Mouse (Mus musculus) small intestine, adult 2 months (tissue): ENCODE results near the gene Megf6. TPM values are rescaled to one million over a fixed set of nuclear protein-coding genes. Genes with fewer than 3 reads are reported as not detected.

Experiments used
- H3K27ac ChIP-seq: fragments of 200-500 bp; 2 replicates; pipeline ENCODE4 v1.5.1; 2012; ENCODE audit warnings: low read depth, low read length, control low read depth, inconsistent platforms; ENCODE audit not compliant: insufficient read depth
- H3K27me3 ChIP-seq: fragments of 200-500 bp; 2 replicates; pipeline ENCODE4 v1.6.1; 2012; ENCODE audit warnings: mild to moderate bottlenecking, moderate library complexity, low read length, inconsistent platforms; ENCODE audit not compliant: control insufficient read depth, insufficient read depth
- H3K36me3 ChIP-seq: fragments of 200-500 bp; 2 replicates; pipeline ENCODE4 v1.6.1; 2012; ENCODE audit warnings: mild to moderate bottlenecking, low read length, control low read depth, inconsistent platforms; ENCODE audit not compliant: control insufficient read depth, insufficient read depth
- H3K4me1 ChIP-seq: fragments of 200-500 bp; 2 replicates; pipeline ENCODE4 v1.6.1; 2012; ENCODE audit warnings: low read length, inconsistent platforms, mixed read lengths; ENCODE audit not compliant: control insufficient read depth, insufficient read depth, insufficient read length
- H3K4me3 ChIP-seq: fragments of 200-500 bp; 2 replicates; pipeline ENCODE4 v1.5.1; 2012; ENCODE audit warnings: low read depth, mild to moderate bottlenecking, control low read depth, inconsistent platforms, low read length, moderate library complexity
- CTCF ChIP-seq: fragments of 200-500 bp; IDR thresholded peaks from 2 replicates; pipeline ENCODE4 v1.5.1; 2012; ENCODE audit warnings: low read depth, mild to moderate bottlenecking, control low read depth, inconsistent platforms, low read length, moderate library complexity, mixed read lengths; ENCODE audit not compliant: insufficient replicate concordance, insufficient read length; ENCODE audit errors: extremely low read depth
- POLR2A ChIP-seq: fragments of 200-500 bp; IDR thresholded peaks from 2 replicates; pipeline ENCODE4 v1.6.1; 2012; ENCODE audit warnings: low read depth, mild to moderate bottlenecking, control low read depth, inconsistent platforms, low read length, moderate library complexity
- WGBS: fragments of 180-500 bp; shearing (Covaris S2); methylation state at CpG from one replicate; pipeline ENCODE4 v1.1.7; 2018; 5-methylcytosine and 5-hydroxymethylcytosine counted together
- polyA plus RNA-seq: library from polyadenylated mRNA; depleted of rRNA; stranded (reverse); fragments of >200 nt; gene quantifications from 2 replicates; pipeline ENCODE4 v1.2.3, GENCODE M21; 2012; rRNA removed

The Megf6 gene
- polyA plus RNA-seq, 1 experiment = 3.5 TPM

DNA sequence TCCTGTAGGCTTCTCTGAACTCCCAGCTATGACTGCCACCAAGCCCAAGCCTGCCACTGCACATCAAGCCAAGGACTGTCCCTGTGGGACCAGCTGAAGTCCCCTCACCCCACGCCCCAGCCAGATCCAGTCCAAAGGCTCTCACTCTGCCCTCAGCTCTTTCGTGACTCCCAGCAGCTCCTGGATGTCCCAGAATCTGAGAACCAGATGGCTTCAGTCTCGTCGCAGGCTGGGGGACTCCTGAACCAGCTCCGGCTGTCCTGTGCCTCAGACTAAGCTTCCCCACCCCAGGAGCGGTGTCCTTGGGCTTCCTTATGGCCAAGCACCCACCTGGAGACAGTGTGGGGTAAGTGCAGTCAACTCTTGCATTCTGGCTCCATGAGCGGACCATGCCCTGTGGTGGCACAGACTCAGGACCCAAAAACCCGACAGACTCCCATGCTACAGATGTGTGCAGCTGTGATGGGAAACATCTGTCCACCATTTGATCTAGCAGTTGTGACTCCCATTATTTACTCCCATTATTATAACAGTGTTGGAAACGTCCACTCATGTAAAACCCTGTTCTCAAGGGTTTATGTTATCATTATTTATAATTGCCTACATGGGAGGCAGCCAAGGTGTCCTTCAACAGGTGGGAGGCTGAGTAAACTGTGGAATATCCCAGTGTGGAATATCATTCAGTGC lies 140.2 kb downstream of the Megf6 start:
- TF ChIP-seq CTCF = no peak
- no peak for TF ChIP-seq POLR2A
- Histone ChIP-seq H3K36me3 (no peaks in the 10 kb centered on the region), H3K4me1 (no peaks in the 10 kb centered on the region), H3K27me3 (no peaks in the 10 kb centered on the region), H3K4me3 (no peak overlapping the region), H3K27ac (no peak overlapping the region)
- 68% methylated on average over 9 of the region's 9 CpGs for WGBS

GRCm38 (mm10) chr4:154312143-154312812 lies 141.7 kb downstream of the Megf6 start:
- WGBS = 88% methylated on average over 2 of the region's 2 CpGs
- H3K27me3 ChIP-seq = no peaks in the 10 kb centered on the region
- TF ChIP-seq POLR2A = no peak
- no peak for TF ChIP-seq CTCF

GRCm38 (mm10) chr4:154312935-154313621 lies 142.5 kb downstream of the Megf6 start:
- WGBS = 61% methylated on average over 4 of the region's 4 CpGs
- no peak overlapping the region for H3K4me3 ChIP-seq
- H3K27me3 ChIP-seq = no peaks in the 10 kb centered on the region
- peaks cover under 1% of the 10 kb centered on the region; the same call in 1 of the 2 replicates for H3K36me3 ChIP-seq
- TF ChIP-seq CTCF (no peak), POLR2A (no peak)
- H3K27ac ChIP-seq = no peak overlapping the region
- no peaks in the 10 kb centered on the region for H3K4me1 ChIP-seq

More at GRCm38 (mm10) chr4:154312143-154312812, 141.7 kb downstream of the Megf6 start:
- Histone ChIP-seq H3K36me3 (no peaks in the 10 kb centered on the region), H3K4me1 (no peaks in the 10 kb centered on the region), H3K4me3 (no peak overlapping the region), H3K27ac (no peak overlapping the region)

DNA sequence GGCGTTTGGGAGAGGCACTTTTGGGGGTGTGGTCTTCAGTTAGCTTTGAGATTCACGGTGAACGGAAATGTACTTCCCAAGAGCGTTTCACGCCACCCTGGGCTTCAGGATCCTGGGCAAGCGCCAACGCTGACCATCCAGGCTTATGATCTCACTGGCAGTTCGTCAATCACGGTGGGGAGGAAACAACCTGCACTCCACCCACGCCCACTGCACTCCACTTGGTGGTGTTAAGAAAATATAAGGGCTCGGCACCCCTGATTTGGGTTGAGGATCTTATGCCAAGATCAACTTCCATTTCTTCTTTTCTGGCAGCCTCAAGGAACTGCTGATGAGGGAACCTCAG lies 143.1 kb downstream of the Megf6 start:
- 76% methylated on average over 11 of the region's 11 CpGs for WGBS
- peaks cover 2% of the 10 kb centered on the region; the same call in 1 of the 2 replicates for H3K36me3 ChIP-seq
- H3K27ac ChIP-seq = no peak overlapping the region
- TF ChIP-seq CTCF (no peak), POLR2A (no peak)
- no peaks in the 10 kb centered on the region for H3K27me3 ChIP-seq
- H3K4me1 ChIP-seq = no peaks in the 10 kb centered on the region
- H3K4me3 ChIP-seq = no peak overlapping the region

Other genes with a start within 250 kb of the Megf6 start
- gene A430005L14Rik, start 213.5 kb upstream of the Megf6 start, polyA plus RNA-seq = 32.7 and 43.1 TPM in 2 replicates
- 15.4 and 30.5 TPM in 2 replicates for gene Dffb, start 195.6 kb upstream of the Megf6 start, polyA plus RNA-seq
- gene Cep104, start 195.5 kb upstream of the Megf6 start, polyA plus RNA-seq = 5.5 and 9.3 TPM in 2 replicates
- 33.6 and 63.5 TPM in 2 replicates for gene Lrrc47, start 159.0 kb upstream of the Megf6 start, polyA plus RNA-seq
- 6.5 and 11.0 TPM in 2 replicates for gene Smim1, start 144.5 kb upstream of the Megf6 start, polyA plus RNA-seq
- not detected in 2 replicates for gene Ccdc27, start 128.1 kb upstream of the Megf6 start, polyA plus RNA-seq
- gene Trp73, start 30.5 kb upstream of the Megf6 start, polyA plus RNA-seq = 0.14 and 0.58 TPM in 2 replicates
- 10.9 and 16.9 TPM in 2 replicates for gene Wrap73, start 28.4 kb upstream of the Megf6 start, polyA plus RNA-seq
- gene Tprgl, start 10.1 kb upstream of the Megf6 start, polyA plus RNA-seq = 74.5 and 129 TPM in 2 replicates
- 69.0 and 179 TPM in 2 replicates for gene Arhgef16, start 130.9 kb downstream of the Megf6 start, polyA plus RNA-seq
- gene B230104I21Rik, start 165.4 kb downstream of the Megf6 start, polyA plus RNA-seq = not detected in 2 replicates